Mouse (Mus musculus) hindbrain, embryonic 15.5 days (tissue): ENCODE results near the gene Tlcd2. TPM values are rescaled to one million over a fixed set of nuclear protein-coding genes. Genes with fewer than 3 reads are reported as not detected.
A peak's percentile ranks its signal among the peaks of the same experiment; 100 is the strongest.

Source experiments
- ATAC-seq: fragments of 200-750 bp; cut with Nextera tagmentation; 2 replicates; pipeline ENCODE4 v1.8.0; 2017; ENCODE audit warnings: low read depth, moderate number of reproducible peaks, moderate TSS enrichment; ENCODE audit not compliant: low FRiP score
- H3K27ac ChIP-seq: fragments of 300-500 bp; sonication (generic); replicated peaks from 2 replicates; pipeline ENCODE4 v1.5.1; 2015; ENCODE audit warnings: mild to moderate bottlenecking, inconsistent platforms
- H3K27me3 ChIP-seq: fragments of 300-500 bp; sonication (generic); 2 replicates; pipeline ENCODE4 v1.6.1; 2015; ENCODE audit warnings: control low read depth, inconsistent platforms
- H3K36me3 ChIP-seq: fragments of 300-500 bp; sonication (generic); 2 replicates; pipeline ENCODE4 v1.6.1; 2015; ENCODE audit warnings: control low read depth, inconsistent platforms
- H3K4me1 ChIP-seq: fragments of 300-500 bp; sonication (generic); replicated peaks from 2 replicates; pipeline ENCODE4 v1.6.1; 2015; ENCODE audit warnings: control low read depth, inconsistent platforms
- H3K4me2 ChIP-seq: fragments of 300-500 bp; sonication (generic); 2 replicates; pipeline ENCODE4 v1.6.1; 2015; ENCODE audit warnings: moderate library complexity, mild to moderate bottlenecking, inconsistent platforms
- H3K4me3 ChIP-seq: fragments of 300-500 bp; sonication (generic); 2 replicates; pipeline ENCODE4 v1.5.1; 2015; ENCODE audit warnings: mild to moderate bottlenecking, inconsistent platforms
- H3K9ac ChIP-seq: fragments of 300-500 bp; sonication (generic); 2 replicates; pipeline ENCODE4 v1.6.1; 2015; ENCODE audit warnings: inconsistent platforms
- H3K9me3 ChIP-seq: fragments of 300-500 bp; sonication (generic); 2 replicates; pipeline ENCODE4 v1.6.1; 2016; ENCODE audit warnings: control low read depth, inconsistent platforms
- WGBS: fragments of 180-500 bp; shearing (Covaris S2); methylation state at CpG from one replicate; pipeline ENCODE4 v1.1.7; 2015; 5-methylcytosine and 5-hydroxymethylcytosine counted together
- polyA plus RNA-seq: library from polyadenylated mRNA; unstranded; fragments of >200 nt; fragmentation: Nextera tagmentation; extraction: Ambion mirVana; gene quantifications from 2 replicates; pipeline ENCODE4 v1.2.1, GENCODE M21; 2015

Tlcd2 gene
- polyA plus RNA-seq, 1 experiment from 2014 or later = 3.1 TPM

DNA sequence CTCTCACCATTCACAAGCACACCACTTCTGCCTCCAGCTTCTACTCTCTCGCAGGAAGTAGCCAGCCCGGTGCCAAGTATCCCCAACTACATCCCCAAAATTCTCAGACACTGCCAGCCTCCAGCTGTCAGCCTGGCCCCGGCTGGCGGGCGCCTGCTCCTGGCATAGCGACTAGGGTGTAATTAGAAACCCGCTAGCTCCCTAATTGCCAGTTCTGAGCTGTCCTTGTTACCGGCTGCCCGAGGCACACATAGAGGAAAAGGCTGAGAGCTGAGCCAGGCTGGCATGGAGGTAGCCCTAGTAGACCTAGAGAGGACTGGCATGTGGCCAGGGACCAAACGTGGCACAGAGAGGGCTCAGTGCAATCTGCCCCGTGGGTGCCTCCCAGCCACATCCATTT lies 30.2 kb upstream of the Tlcd2 start:
- peak; percentile 75 for ATAC-seq
- WGBS = 60% methylated on average over 11 of the region's 11 CpGs
- Histone ChIP-seq H3K36me3 (no peaks in the 10 kb centered on the region), H3K4me1 (0 out of 2 replicates have a peak, but pooled peaks cover 4% of the 10 kb centered on the region), H3K27ac (no peak overlapping the region), H3K27me3 (no peaks in the 10 kb centered on the region), H3K4me2 (no peak overlapping the region), H3K4me3 (no peak overlapping the region), H3K9me3 (no peaks in the 10 kb centered on the region), H3K9ac (no peak overlapping the region)

GRCm38 (mm10) chr11:75434138-75434537 lies 27.4 kb upstream of the Tlcd2 start:
- no peaks in the 10 kb centered on the region for H3K9me3 ChIP-seq
- WGBS = 92% methylated on average over 5 of the region's 5 CpGs
- H3K4me2 ChIP-seq = no peak overlapping the region
- H3K4me3 ChIP-seq = no peak overlapping the region
- no peaks in the 10 kb centered on the region for H3K36me3 ChIP-seq
- no peak for ATAC-seq
- 0 out of 2 replicates have a peak, but pooled peaks cover 4% of the 10 kb centered on the region for H3K4me1 ChIP-seq
- H3K9ac ChIP-seq = no peak overlapping the region
- H3K27ac ChIP-seq = no peak overlapping the region
- H3K27me3 ChIP-seq = no peaks in the 10 kb centered on the region

DNA sequence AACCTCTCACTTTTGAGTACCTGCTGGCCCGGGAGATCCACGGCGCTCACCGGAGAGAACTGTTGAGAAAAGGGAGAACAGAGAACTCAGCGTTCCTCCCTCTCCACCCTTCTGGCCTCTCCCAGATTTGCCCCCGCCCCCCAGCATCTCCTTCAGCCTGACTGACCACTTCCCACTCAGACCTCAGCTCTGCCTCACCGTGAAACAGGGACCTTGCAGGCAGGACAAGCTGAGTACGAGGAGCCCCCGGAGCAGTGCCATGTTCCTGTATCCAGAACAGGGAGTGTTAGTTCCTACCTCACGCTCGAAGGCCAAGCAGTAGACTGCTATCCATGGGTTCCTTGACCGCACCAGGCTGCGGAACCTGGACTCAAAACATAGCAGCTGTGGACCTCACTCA lies 23.3 kb upstream of the Tlcd2 start:
- Histone ChIP-seq H3K9me3 (no peaks in the 10 kb centered on the region), H3K27me3 (no peaks in the 10 kb centered on the region), H3K4me1 (no peaks in the 10 kb centered on the region), H3K4me3 (no peak overlapping the region), H3K36me3 (peaks cover 8% of the 10 kb centered on the region; the same call in 1 of the 2 replicates), H3K9ac (no peak overlapping the region), H3K4me2 (no peak overlapping the region), H3K27ac (no peak overlapping the region)
- no peak for ATAC-seq
- 92% methylated on average over 13 of the region's 13 CpGs for WGBS

- Histone ChIP-seq H3K4me1 (no peaks in the 10 kb centered on the region), H3K9ac (no peak overlapping the region), H3K4me2 (no peak overlapping the region), H3K27ac (no peak overlapping the region), H3K4me3 (no peak overlapping the region), H3K36me3 (peaks cover 11% of the 10 kb centered on the region; the same call in 1 of the 2 replicates), H3K9me3 (no peaks in the 10 kb centered on the region), H3K27me3 (no peaks in the 10 kb centered on the region)
- no peak for ATAC-seq
- 90% methylated on average over 3 of the region's 3 CpGs for WGBS
Measured at GRCm38 (mm10) chr11:75438804-75439203, 22.7 kb upstream of the Tlcd2 start.

GRCm38 (mm10) chr11:75439363-75439762 lies 22.2 kb upstream of the Tlcd2 start, which contains the start of gene Serpinf2:
Gene Serpinf2, minus strand, starts transcription at chr11:75439591.
- Histone ChIP-seq H3K4me3 (no peak within 1 kb of the TSS), H3K9me3 (no peaks in the 10 kb centered on the region), H3K36me3 (peaks cover 15% of the 10 kb centered on the region; the same call in 1 of the 2 replicates), H3K4me1 (no peaks in the 10 kb centered on the region), H3K27me3 (no peaks in the 10 kb centered on the region), H3K9ac (no peak within 1 kb of the TSS), H3K4me2 (no peak within 1 kb of the TSS), H3K27ac (no peak within 1 kb of the TSS)
- ATAC-seq = no peak
- 87% methylated on average over 6 of the region's 6 CpGs for WGBS

GRCm38 (mm10) chr11:75439951-75440350 lies 21.6 kb upstream of the Tlcd2 start:
- Histone ChIP-seq H3K4me2 (no peak overlapping the region), H3K27ac (no peak overlapping the region), H3K4me1 (no peaks in the 10 kb centered on the region), H3K9ac (no peak overlapping the region), H3K36me3 (peaks cover 16% of the 10 kb centered on the region; the same call in 1 of the 2 replicates), H3K4me3 (no peak overlapping the region), H3K9me3 (no peaks in the 10 kb centered on the region), H3K27me3 (no peaks in the 10 kb centered on the region)
- WGBS = 87% methylated on average over 3 of the region's 3 CpGs
- no peak for ATAC-seq

DNA sequence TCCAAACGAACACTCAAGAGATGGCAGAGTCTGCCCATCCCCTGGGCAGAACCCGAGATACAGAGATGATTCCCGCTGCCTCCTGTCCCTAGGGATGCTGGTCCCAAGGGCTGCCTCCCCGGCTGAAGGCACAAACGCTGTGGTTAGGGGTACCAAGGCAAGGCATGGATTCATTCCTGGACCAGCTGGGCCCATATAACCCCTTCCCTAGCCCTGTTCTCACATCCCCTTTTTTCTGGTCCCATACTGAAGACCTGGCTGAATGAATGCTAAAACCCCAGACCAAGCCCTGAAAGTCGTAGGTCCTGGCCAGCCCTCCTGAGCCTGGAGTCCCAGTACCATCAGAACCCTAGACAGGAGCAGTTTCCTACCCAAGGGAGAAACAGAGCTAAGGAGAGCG lies 20.5 kb upstream of the Tlcd2 start:
- whole genome bisulfite sequencing = 89% methylated on average over 7 of the region's 7 CpGs
- Histone ChIP-seq H3K27ac (no peak overlapping the region), H3K27me3 (no peaks in the 10 kb centered on the region), H3K4me2 (no peak overlapping the region), H3K36me3 (peaks cover 23% of the 10 kb centered on the region; the same call in 1 of the 2 replicates), H3K4me1 (no peaks in the 10 kb centered on the region), H3K4me3 (no peak overlapping the region), H3K9me3 (no peaks in the 10 kb centered on the region), H3K9ac (no peak overlapping the region)
- ATAC-seq = no peak

DNA sequence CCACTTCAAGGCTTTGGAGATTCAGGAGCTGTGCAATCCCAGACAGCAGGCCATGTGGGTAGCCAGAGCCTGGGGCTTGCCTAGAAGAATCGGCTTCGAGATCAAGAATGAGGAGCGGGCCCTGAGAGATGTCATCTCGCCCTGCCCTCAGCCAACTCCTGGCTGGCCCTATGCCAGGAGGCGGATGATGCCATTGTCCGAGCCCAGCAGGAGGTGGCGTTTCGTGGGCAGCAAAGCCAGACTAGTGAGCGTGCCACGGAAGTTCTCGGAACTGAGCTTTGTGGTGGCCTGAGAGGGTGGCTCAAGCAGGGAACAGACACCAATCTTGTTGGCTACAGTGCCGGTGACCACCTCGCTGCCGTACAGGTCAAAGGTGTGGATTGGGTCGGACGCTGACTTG lies 19.9 kb upstream of the Tlcd2 start:
- no peak overlapping the region for H3K9ac ChIP-seq
- H3K36me3 ChIP-seq = peaks cover 23% of the 10 kb centered on the region; the same call in 1 of the 2 replicates
- no peaks in the 10 kb centered on the region for H3K27me3 ChIP-seq
- no peak for ATAC-seq
- no peaks in the 10 kb centered on the region for H3K9me3 ChIP-seq
- no peaks in the 10 kb centered on the region for H3K4me1 ChIP-seq
- H3K27ac ChIP-seq = no peak overlapping the region
- H3K4me3 ChIP-seq = no peak overlapping the region
- H3K4me2 ChIP-seq = no peak overlapping the region
- WGBS = 62% methylated on average over 16 of the region's 16 CpGs

- H3K9me3 ChIP-seq = no peaks in the 10 kb centered on the region
- H3K4me1 ChIP-seq = no peaks in the 10 kb centered on the region
- no peak overlapping the region for H3K4me3 ChIP-seq
- H3K27me3 ChIP-seq = no peaks in the 10 kb centered on the region
- peaks cover 36% of the 10 kb centered on the region for H3K36me3 ChIP-seq
- H3K9ac ChIP-seq = no peak overlapping the region
- no peak for ATAC-seq
- no peak overlapping the region for H3K4me2 ChIP-seq
- H3K27ac ChIP-seq = no peak overlapping the region
- WGBS = 33% methylated on average over 8 of the region's 8 CpGs
Measured at GRCm38 (mm10) chr11:75443711-75444110, 17.8 kb upstream of the Tlcd2 start.

- H3K9ac ChIP-seq = no peak overlapping the region
- ATAC-seq = no peak
- peaks cover 36% of the 10 kb centered on the region for H3K36me3 ChIP-seq
- H3K4me1 ChIP-seq = peaks cover 18% of the 10 kb centered on the region
- H3K27me3 ChIP-seq = no peaks in the 10 kb centered on the region
- no peak overlapping the region for H3K27ac ChIP-seq
- H3K9me3 ChIP-seq = no peaks in the 10 kb centered on the region
- H3K4me2 ChIP-seq = no peak overlapping the region
- 84% methylated on average over 3 of the region's 3 CpGs for WGBS
- H3K4me3 ChIP-seq = no peak overlapping the region
Measured at GRCm38 (mm10) chr11:75448575-75448974, 12.9 kb upstream of the Tlcd2 start.

GRCm38 (mm10) chr11:75449695-75450094 lies 11.8 kb upstream of the Tlcd2 start:
- ATAC-seq = no peak
- peaks cover 30% of the 10 kb centered on the region for H3K36me3 ChIP-seq
- H3K27me3 ChIP-seq = no peaks in the 10 kb centered on the region
- 68% methylated on average over 7 of the region's 7 CpGs for WGBS
- H3K4me3 ChIP-seq = no peak overlapping the region
- peaks cover 25% of the 10 kb centered on the region for H3K4me1 ChIP-seq
- H3K9ac ChIP-seq = no peak overlapping the region
- H3K9me3 ChIP-seq = no peaks in the 10 kb centered on the region
- no peak overlapping the region for H3K27ac ChIP-seq
- no peak overlapping the region for H3K4me2 ChIP-seq

DNA sequence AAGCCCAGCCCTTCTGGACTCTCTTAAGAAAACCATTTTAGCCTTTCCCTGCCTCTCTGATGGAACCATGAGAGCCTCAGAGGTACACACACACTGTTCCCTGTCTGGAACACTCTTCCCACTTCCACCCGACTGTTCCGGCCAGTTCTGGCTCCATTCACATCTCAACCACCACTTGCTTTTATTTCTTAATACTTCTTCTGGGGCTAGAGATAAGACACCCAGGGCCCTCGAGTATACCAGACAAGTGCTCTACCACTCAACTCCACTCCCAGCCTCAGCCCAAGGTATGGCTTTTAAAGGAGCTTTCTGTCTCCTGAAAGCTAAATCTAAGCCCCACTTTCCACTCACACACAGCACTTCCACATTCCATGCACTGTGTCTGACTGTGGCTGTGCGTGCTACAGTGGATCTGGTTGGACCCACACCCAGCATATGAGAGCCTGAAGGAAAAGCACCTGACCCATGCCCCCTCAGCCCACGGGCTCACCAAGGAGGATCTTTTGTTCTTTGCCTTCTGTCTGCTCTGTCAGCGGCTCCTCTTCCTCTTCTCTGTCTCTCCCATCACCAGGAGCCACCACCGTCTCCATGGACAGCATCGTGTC lies 11.1 kb upstream of the Tlcd2 start:
- peaks cover 25% of the 10 kb centered on the region for H3K36me3 ChIP-seq
- H3K27ac ChIP-seq = no peak overlapping the region

GRCm38 (mm10) chr11:75450936-75451335 lies 10.6 kb upstream of the Tlcd2 start:
- no peak for ATAC-seq
- H3K9me3 ChIP-seq = no peaks in the 10 kb centered on the region
- no peaks in the 10 kb centered on the region for H3K27me3 ChIP-seq
- 89% methylated on average over 15 of the region's 15 CpGs for WGBS
- H3K4me3 ChIP-seq = no peak overlapping the region
- H3K4me2 ChIP-seq = no peak overlapping the region
- no peak overlapping the region for H3K27ac ChIP-seq
- H3K9ac ChIP-seq = no peak overlapping the region
- peaks cover 22% of the 10 kb centered on the region for H3K36me3 ChIP-seq
- peaks cover 31% of the 10 kb centered on the region for H3K4me1 ChIP-seq

More for the DNA sequence above, 11.1 kb upstream of the Tlcd2 start:
- Histone ChIP-seq H3K4me2 (no peak overlapping the region), H3K27me3 (no peaks in the 10 kb centered on the region), H3K9ac (no peak overlapping the region), H3K9me3 (no peaks in the 10 kb centered on the region), H3K4me3 (no peak overlapping the region), H3K4me1 (peaks cover 31% of the 10 kb centered on the region)
- WGBS = 86% methylated on average over 8 of the region's 8 CpGs
- ATAC-seq = no peak
